Mouse (Mus musculus) embryonic facial prominence, embryonic 14.5 days (tissue): ENCODE data around the gene Sbf2. TPM values are rescaled to one million over a fixed set of nuclear protein-coding genes. Genes with fewer than 3 reads are reported as not detected.

Experiments used
- ATAC-seq: fragments of 200-750 bp; cut with Nextera tagmentation; 2 replicates; pipeline ENCODE4 v1.8.0; 2017; ENCODE audit warnings: low read depth, moderate number of reproducible peaks, moderate TSS enrichment
- DNase-seq: peaks from one replicate; pipeline ENCODE4 v3.0.0-alpha.2; 2015; ENCODE audit warnings: low spot score
- H3K27ac ChIP-seq: fragments of 300-500 bp; sonication (generic); replicated peaks from 2 replicates; pipeline ENCODE4 v1.5.1; 2014; ENCODE audit warnings: low read depth, mild to moderate bottlenecking, low read length, moderate library complexity
- H3K27me3 ChIP-seq: fragments of 300-500 bp; sonication (generic); replicated peaks from 2 replicates; pipeline ENCODE4 v1.6.1; 2014; ENCODE audit warnings: low read length; ENCODE audit not compliant: control insufficient read depth, insufficient read depth
- H3K36me3 ChIP-seq: fragments of 300-500 bp; sonication (generic); 2 replicates; pipeline ENCODE4 v1.6.1; 2014; ENCODE audit warnings: low read length, mixed read lengths; ENCODE audit not compliant: control insufficient read depth, insufficient read depth
- H3K4me1 ChIP-seq: fragments of 300-500 bp; sonication (generic); 2 replicates; pipeline ENCODE4 v1.6.1; 2014; ENCODE audit warnings: antibody characterized with exemption, low read length; ENCODE audit not compliant: control insufficient read depth, insufficient read depth
- H3K4me2 ChIP-seq: fragments of 300-500 bp; sonication (generic); 2 replicates; pipeline ENCODE4 v1.6.1; 2014; ENCODE audit warnings: low read depth, mild to moderate bottlenecking, low read length, moderate library complexity, mixed read lengths
- H3K4me3 ChIP-seq: fragments of 300-500 bp; sonication (generic); 2 replicates; pipeline ENCODE4 v1.5.1; 2014; ENCODE audit warnings: low read depth, mild to moderate bottlenecking, low read length
- H3K9ac ChIP-seq: fragments of 300-500 bp; sonication (generic); 2 replicates; pipeline ENCODE4 v1.6.1; 2014; ENCODE audit warnings: low read depth, mild to moderate bottlenecking, low read length, moderate library complexity, mixed read lengths
- H3K9me3 ChIP-seq: fragments of 300-500 bp; sonication (generic); 2 replicates; pipeline ENCODE4 v1.6.1; 2016; ENCODE audit warnings: low read length; ENCODE audit not compliant: control insufficient read depth
- WGBS: fragments of 180-500 bp; shearing (Covaris S2); extraction: QIAGEN DNeasy Blood & Tissue Kit; methylation state at CpG from one replicate; pipeline ENCODE4 v1.1.7; 2014; 5-methylcytosine and 5-hydroxymethylcytosine counted together
- polyA plus RNA-seq: library from polyadenylated mRNA; unstranded; fragments of >200 nt; fragmentation: Nextera tagmentation; extraction: Ambion mirVana; gene quantifications from 2 replicates; pipeline ENCODE4 v1.2.1, GENCODE M21; 2014

The Sbf2 gene
- polyA plus RNA-seq, 1 experiment from 2014 or later: 24.8 TPM

GRCm38 (mm10) chr7:110269777-110270176 lies 344.9 kb downstream of the Sbf2 start:
- H3K9ac ChIP-seq: no peak overlapping the region
- 84% methylated on average over 14 of the region's 14 CpGs for WGBS
- no peak overlapping the region for H3K27ac ChIP-seq
- H3K4me2 ChIP-seq: no peak overlapping the region
- no peaks in the 10 kb centered on the region for H3K9me3 ChIP-seq
- H3K36me3 ChIP-seq: peaks cover 39% of the 10 kb centered on the region
- ATAC-seq (no peak), DNase-seq (no peak)
- no peak overlapping the region for H3K4me3 ChIP-seq
- H3K4me1 ChIP-seq: no peaks in the 10 kb centered on the region
- H3K27me3 ChIP-seq: no peaks in the 10 kb centered on the region

GRCm38 (mm10) chr7:110268511-110268910 lies 346.2 kb downstream of the Sbf2 start:
- no peak overlapping the region for H3K4me2 ChIP-seq
- H3K9me3 ChIP-seq: no peaks in the 10 kb centered on the region
- no peaks in the 10 kb centered on the region for H3K4me1 ChIP-seq
- H3K36me3 ChIP-seq: peaks cover 29% of the 10 kb centered on the region
- H3K27me3 ChIP-seq: no peaks in the 10 kb centered on the region
- no peak for DNase-seq
- no peak for ATAC-seq
- no peak overlapping the region for H3K9ac ChIP-seq
- no peak overlapping the region for H3K4me3 ChIP-seq
- H3K27ac ChIP-seq: no peak overlapping the region
- WGBS: 83% methylated on average over 4 of the region's 4 CpGs

GRCm38 (mm10) chr7:110267994-110268393 lies 346.7 kb downstream of the Sbf2 start:
- H3K4me1 ChIP-seq: no peaks in the 10 kb centered on the region
- H3K27me3 ChIP-seq: no peaks in the 10 kb centered on the region
- DNase-seq: no peak
- peaks cover 24% of the 10 kb centered on the region for H3K36me3 ChIP-seq
- H3K9ac ChIP-seq: no peak overlapping the region
- no peak overlapping the region for H3K4me3 ChIP-seq
- no peak overlapping the region for H3K4me2 ChIP-seq
- no peak overlapping the region for H3K27ac ChIP-seq
- ATAC-seq: no peak
- no peaks in the 10 kb centered on the region for H3K9me3 ChIP-seq
- WGBS: 87% methylated on average over 9 of the region's 9 CpGs

- ATAC-seq: no peak
Observed at GRCm38 (mm10) chr7:110267014-110267413, 347.7 kb downstream of the Sbf2 start.

GRCm38 (mm10) chr7:110265796-110266195 lies 348.9 kb downstream of the Sbf2 start:
- peak; percentile 73 for DNase-seq
- no peak for ATAC-seq
- WGBS: 35% methylated on average over 7 of the region's 7 CpGs
- no peaks in the 10 kb centered on the region for H3K27me3 ChIP-seq
- no peaks in the 10 kb centered on the region for H3K9me3 ChIP-seq
- peaks cover 18% of the 10 kb centered on the region for H3K36me3 ChIP-seq
- H3K27ac ChIP-seq: no peak overlapping the region
- H3K4me2 ChIP-seq: no peak overlapping the region
- no peak overlapping the region for H3K4me3 ChIP-seq
- H3K4me1 ChIP-seq: no peaks in the 10 kb centered on the region
- no peak overlapping the region for H3K9ac ChIP-seq

More at GRCm38 (mm10) chr7:110267014-110267413, 347.7 kb downstream of the Sbf2 start:
- Histone ChIP-seq H3K9me3 (no peaks in the 10 kb centered on the region), H3K4me2 (no peak overlapping the region), H3K4me1 (no peaks in the 10 kb centered on the region), H3K36me3 (peaks cover 18% of the 10 kb centered on the region), H3K27ac (no peak overlapping the region), H3K27me3 (no peaks in the 10 kb centered on the region), H3K4me3 (no peak overlapping the region), H3K9ac (no peak overlapping the region)
- DNase-seq: no peak

GRCm38 (mm10) chr7:110263474-110263873 lies 351.2 kb downstream of the Sbf2 start:
- no peak for ATAC-seq
- DNase-seq: no peak
- Histone ChIP-seq H3K4me3 (no peak overlapping the region), H3K4me1 (0 out of 2 replicates have a peak, but pooled peaks cover 5% of the 10 kb centered on the region), H3K36me3 (peaks cover 6% of the 10 kb centered on the region; the same call in 1 of the 2 replicates), H3K9ac (no peak overlapping the region), H3K4me2 (no peak overlapping the region), H3K9me3 (no peaks in the 10 kb centered on the region), H3K27ac (no peak overlapping the region), H3K27me3 (no peaks in the 10 kb centered on the region)
- WGBS: 86% methylated on average over 1 of the region's 1 CpGs

GRCm38 (mm10) chr7:110262661-110263060 lies 352.1 kb downstream of the Sbf2 start:
- DNase-seq (no peak), ATAC-seq (no peak)
- 72% methylated on average over 1 of the region's 1 CpGs for WGBS
- H3K9me3 ChIP-seq: no peaks in the 10 kb centered on the region
- no peak overlapping the region for H3K27ac ChIP-seq
- no peak overlapping the region for H3K4me2 ChIP-seq
- H3K27me3 ChIP-seq: no peaks in the 10 kb centered on the region
- no peak overlapping the region for H3K9ac ChIP-seq
- H3K36me3 ChIP-seq: 0 out of 2 replicates have a peak, but pooled peaks cover under 1% of the 10 kb centered on the region
- no peak overlapping the region for H3K4me3 ChIP-seq
- 0 out of 2 replicates have a peak, but pooled peaks cover 5% of the 10 kb centered on the region for H3K4me1 ChIP-seq

- Histone ChIP-seq H3K4me1 (0 out of 2 replicates have a peak, but pooled peaks cover 5% of the 10 kb centered on the region), H3K9me3 (no peaks in the 10 kb centered on the region), H3K4me2 (no peak overlapping the region), H3K27me3 (no peaks in the 10 kb centered on the region), H3K36me3 (no peaks in the 10 kb centered on the region), H3K27ac (no peak overlapping the region), H3K9ac (no peak overlapping the region), H3K4me3 (no peak overlapping the region)
- DNase-seq (no peak), ATAC-seq (no peak)
- WGBS: 69% methylated on average over 4 of the region's 4 CpGs
Observed at GRCm38 (mm10) chr7:110261807-110262206, 352.9 kb downstream of the Sbf2 start.

- Histone ChIP-seq H3K9ac (no peak overlapping the region), H3K27ac (peak overlapping the region; percentile 53; the same call in 1 of the 2 replicates), H3K4me3 (no peak overlapping the region), H3K36me3 (no peaks in the 10 kb centered on the region), H3K4me2 (no peak overlapping the region), H3K4me1 (0 out of 2 replicates have a peak, but pooled peaks cover 5% of the 10 kb centered on the region), H3K9me3 (no peaks in the 10 kb centered on the region), H3K27me3 (no peaks in the 10 kb centered on the region)
- no peak for ATAC-seq
- peak; percentile 68 for DNase-seq
- WGBS: 66% methylated on average over 4 of the region's 4 CpGs
Observed at GRCm38 (mm10) chr7:110259966-110260711, 354.6 kb downstream of the Sbf2 start.
